Mouse (Mus musculus) forebrain, embryonic 13.5 days (tissue): ENCODE data around the gene Gm10382. TPM values are rescaled to one million over a fixed set of nuclear protein-coding genes. Genes with fewer than 3 reads are reported as not detected.

Experiments
- polyA plus RNA-seq: library from polyadenylated mRNA; unstranded; fragments of >200 nt; fragmentation: Nextera tagmentation; extraction: Ambion mirVana; gene quantifications from 2 replicates; pipeline ENCODE4 v1.2.1, GENCODE M21; 2015

Gene Gm10382
- polyA plus RNA-seq, 1 experiment from 2014 or later: 0.27 TPM

Other genes starting within 250 kb of the Gm10382 start
- 25.6 and 27.3 TPM in 2 replicates for gene Ncor2, start 210.1 kb upstream of the Gm10382 start, polyA plus RNA-seq
- gene Scarb1, start 48.2 kb upstream of the Gm10382 start, polyA plus RNA-seq: 26.4 and 29.8 TPM in 2 replicates
- gene Ubc, start 880 bp downstream of the Gm10382 start, polyA plus RNA-seq: 1,082 and 1,216 TPM in 2 replicates
- 10.2 and 12.3 TPM in 2 replicates for gene Dhx37, start 44.8 kb downstream of the Gm10382 start, polyA plus RNA-seq
- 33.6 and 37.6 TPM in 2 replicates for gene Bri3bp, start 52.2 kb downstream of the Gm10382 start, polyA plus RNA-seq
- 53.7 and 54.6 TPM in 2 replicates for gene Aacs, start 86.5 kb downstream of the Gm10382 start, polyA plus RNA-seq
- gene Tmem132b, start 142.5 kb downstream of the Gm10382 start, polyA plus RNA-seq: 2.1 TPM in 2 replicates